Mouse (Mus musculus) urinary bladder, postnatal 36 days (tissue): ENCODE results near the gene Ripk1.
"Not testable (repeated sequence)": the region's sequence is repeated elsewhere in the genome, so short reads cannot be mapped to it uniquely, and the experiment has no call there.

ENCODE experiments used
- DNase-seq, 2 experiments: peaks; one replicate each; pipeline ENCODE4 v3.0.0; 2022; ENCODE audit warnings: low spot score in 2 of 2, mixed read lengths in 1 of 2

The Ripk1 gene

GRCm38 (mm10) chr13:34037172-34038055, 35.3 kb downstream of the Ripk1 start, which contains the start of gene Bphl:
Bphl (plus strand) TSS chr13:34037597.
- peak; percentile 84 to 93 for DNase-seq

GRCm38 (mm10) chr13:34038056-34038432, 35.9 kb downstream of the Ripk1 start:
- no peak for DNase-seq

- no peak for DNase-seq
Observed at GRCm38 (mm10) chr13:34038901-34039341, 36.8 kb downstream of the Ripk1 start.

- DNase-seq: no peak
Observed at GRCm38 (mm10) chr13:34040091-34040490, 37.9 kb downstream of the Ripk1 start.

- no peak for DNase-seq
Observed at GRCm38 (mm10) chr13:34043716-34044393, 41.7 kb downstream of the Ripk1 start.

- no peak for DNase-seq
Observed at GRCm38 (mm10) chr13:34045511-34046249, 43.5 kb downstream of the Ripk1 start.

GRCm38 (mm10) chr13:34046421-34047012, 44.4 kb downstream of the Ripk1 start:
- DNase-seq: peak; percentile 57 to 78

- no peak for DNase-seq
Observed at GRCm38 (mm10) chr13:34047526-34047925, 45.4 kb downstream of the Ripk1 start.

- DNase-seq: no peak
Observed at GRCm38 (mm10) chr13:34050479-34050878, 48.3 kb downstream of the Ripk1 start.

GRCm38 (mm10) chr13:34051692-34052091, 49.5 kb downstream of the Ripk1 start:
- no peak for DNase-seq

GRCm38 (mm10) chr13:34053673-34054282, 51.6 kb downstream of the Ripk1 start:
- DNase-seq: no peak

GRCm38 (mm10) chr13:34054391-34054790, 52.2 kb downstream of the Ripk1 start:
- DNase-seq: no peak

GRCm38 (mm10) chr13:34054983-34055382, 52.8 kb downstream of the Ripk1 start:
- no peak for DNase-seq

- no peak for DNase-seq
Observed at GRCm38 (mm10) chr13:34057252-34057651, 55.1 kb downstream of the Ripk1 start.

GRCm38 (mm10) chr13:34060061-34060460, 57.9 kb downstream of the Ripk1 start:
- no peak for DNase-seq

GRCm38 (mm10) chr13:34062466-34062865, 60.3 kb downstream of the Ripk1 start:
- DNase-seq: no peak

GRCm38 (mm10) chr13:34066351-34066750, 64.2 kb downstream of the Ripk1 start:
- peak in 1 of 2 experiments; percentile 35 for DNase-seq

- no peak for DNase-seq
Observed at GRCm38 (mm10) chr13:34070296-34070695, 68.1 kb downstream of the Ripk1 start.

GRCm38 (mm10) chr13:34071836-34072235, 69.7 kb downstream of the Ripk1 start:
- no peak for DNase-seq

GRCm38 (mm10) chr13:34072847-34073246, 70.7 kb downstream of the Ripk1 start:
- no peak for DNase-seq

GRCm38 (mm10) chr13:34074441-34074840, 72.3 kb downstream of the Ripk1 start:
- not testable (repeated sequence) for DNase-seq
